Mouse (Mus musculus): ENCODE results near the gene Tcf7l1. TPM values are rescaled to one million over a fixed set of nuclear protein-coding genes. Genes with fewer than 3 reads are reported as not detected.

Gene Tcf7l1
- polyA plus RNA-seq, 1 experiment from 2014 or later, result 6.8 TPM

DNA sequence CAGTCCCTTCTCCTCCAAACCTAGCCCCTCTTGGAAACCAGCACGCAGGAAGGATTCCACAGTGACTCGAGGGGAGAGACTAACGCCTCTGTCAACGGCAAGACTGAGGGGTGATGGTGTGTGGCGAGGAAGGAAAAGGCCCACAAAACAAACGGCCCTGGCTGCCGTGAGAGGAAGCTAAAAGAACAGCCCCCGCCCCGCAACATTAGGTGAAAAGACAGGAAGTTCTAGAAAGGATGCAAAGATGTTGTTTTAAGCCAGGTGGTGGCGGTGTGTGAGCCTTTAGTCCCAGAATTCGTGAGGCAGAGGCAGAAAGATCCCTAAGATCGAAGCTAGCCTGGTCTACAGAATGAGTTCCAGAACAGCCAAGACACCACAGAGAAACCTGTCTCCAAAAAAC lies 43.3 kb downstream of the Tcf7l1 start:
- ATAC-seq (no peak), DNase-seq (ENCODE audit: low spot score) (no peak)
- Histone ChIP-seq H3K9ac (ENCODE audit: low read length) (no peak overlapping the region), H3K36me3 (ENCODE audit: control insufficient read depth, insufficient read depth, low read length) (no peaks in the 10 kb centered on the region), H3K4me3 (ENCODE audit: low read depth, low read length) (no peak overlapping the region), H3K4me1 (ENCODE audit: control insufficient read depth, insufficient read depth, low read length) (peaks cover 16% of the 10 kb centered on the region), H3K9me3 (replicated peaks; ENCODE audit: control insufficient read depth, low read length) (no peaks in the 10 kb centered on the region), H3K27ac (ENCODE audit: low read depth, low read length) (no peak overlapping the region), H3K27me3 (replicated peaks; ENCODE audit: control insufficient read depth, insufficient read depth, low read length) (no peaks in the 10 kb centered on the region), H3K4me2 (ENCODE audit: low read length) (no peak overlapping the region)
- WGBS, result 72% methylated on average over 12 of the region's 12 CpGs

DNA sequence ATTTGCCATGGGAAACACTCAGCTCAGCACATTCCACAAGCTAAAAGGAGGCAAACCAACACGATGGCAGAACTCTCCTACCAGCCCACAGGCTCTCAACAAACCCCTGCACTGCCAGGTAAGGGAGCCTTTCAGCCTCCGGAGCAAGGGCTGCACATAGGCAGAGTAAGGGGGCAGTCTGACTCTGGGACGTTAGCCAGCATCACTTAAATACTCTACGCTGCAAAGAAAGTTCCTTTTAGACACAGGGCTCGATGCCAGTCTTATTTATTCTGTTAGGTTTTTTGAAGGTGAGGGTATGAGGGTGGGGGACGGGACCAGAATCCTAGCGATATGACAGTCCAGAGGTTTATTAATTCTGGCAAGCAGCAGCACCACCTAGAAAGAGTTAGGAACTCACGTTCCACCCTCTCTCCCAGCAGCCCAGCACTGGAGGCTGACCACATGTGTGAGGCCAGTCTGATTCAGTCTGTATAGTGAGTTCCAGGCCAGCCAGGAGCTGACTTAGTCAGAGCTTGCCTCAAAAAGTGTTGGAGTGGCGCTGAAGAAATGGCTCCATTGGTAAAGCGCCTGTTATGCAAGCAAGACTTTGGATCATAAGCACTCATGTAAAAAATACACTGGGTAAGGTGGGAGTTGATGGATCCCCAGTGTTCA lies 44.8 kb downstream of the Tcf7l1 start:
- Histone ChIP-seq H3K4me1 (ENCODE audit: control insufficient read depth, insufficient read depth, low read length) (peaks cover 20% of the 10 kb centered on the region), H3K4me3 (ENCODE audit: low read depth, low read length) (no peak overlapping the region), H3K9ac (ENCODE audit: low read length) (no peak overlapping the region), H3K4me2 (ENCODE audit: low read length) (no peak overlapping the region), H3K9me3 (replicated peaks; ENCODE audit: control insufficient read depth, low read length) (no peaks in the 10 kb centered on the region), H3K27ac (ENCODE audit: low read depth, low read length) (no peak overlapping the region), H3K36me3 (ENCODE audit: control insufficient read depth, insufficient read depth, low read length) (no peaks in the 10 kb centered on the region), H3K27me3 (replicated peaks; ENCODE audit: control insufficient read depth, insufficient read depth, low read length) (no peaks in the 10 kb centered on the region)
- 40% methylated on average over 10 of the region's 10 CpGs for WGBS
- ATAC-seq (no peak), DNase-seq (ENCODE audit: low spot score) (peak; percentile 48)

DNA sequence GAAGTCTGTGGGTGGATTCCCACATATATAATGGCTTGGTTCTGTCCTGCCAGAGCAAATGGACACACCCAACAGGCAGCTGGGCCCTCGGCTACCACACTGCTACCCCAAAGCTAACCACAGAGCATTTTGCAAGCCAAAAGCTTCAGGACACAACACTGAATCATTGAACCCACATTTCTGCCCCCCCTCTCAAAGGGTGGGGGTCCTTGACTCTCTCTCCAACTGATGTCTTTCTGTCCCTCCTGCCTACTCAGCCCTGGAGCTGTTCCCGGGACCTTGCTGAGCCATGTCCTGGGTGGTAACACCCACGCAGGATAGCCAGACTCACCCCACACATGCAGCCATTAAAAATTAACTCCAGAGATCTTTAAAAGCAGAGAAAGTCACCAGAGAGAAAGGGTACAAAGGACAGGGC lies 45.4 kb downstream of the Tcf7l1 start:
- WGBS, result 83% methylated on average over 3 of the region's 3 CpGs
- ATAC-seq (no peak), DNase-seq (ENCODE audit: low spot score) (no peak)
- no peaks in the 10 kb centered on the region for H3K27me3 ChIP-seq (replicated peaks; ENCODE audit: control insufficient read depth, insufficient read depth, low read length)
- no peak overlapping the region for H3K4me2 ChIP-seq (ENCODE audit: low read length)
- peaks cover 14% of the 10 kb centered on the region for H3K4me1 ChIP-seq (ENCODE audit: control insufficient read depth, insufficient read depth, low read length)
- no peak overlapping the region for H3K9ac ChIP-seq (ENCODE audit: low read length)
- no peaks in the 10 kb centered on the region for H3K36me3 ChIP-seq (ENCODE audit: control insufficient read depth, insufficient read depth, low read length)
- no peaks in the 10 kb centered on the region for H3K9me3 ChIP-seq (replicated peaks; ENCODE audit: control insufficient read depth, low read length)
- no peak overlapping the region for H3K27ac ChIP-seq (ENCODE audit: low read depth, low read length)
- no peak overlapping the region for H3K4me3 ChIP-seq (ENCODE audit: low read depth, low read length)

DNA sequence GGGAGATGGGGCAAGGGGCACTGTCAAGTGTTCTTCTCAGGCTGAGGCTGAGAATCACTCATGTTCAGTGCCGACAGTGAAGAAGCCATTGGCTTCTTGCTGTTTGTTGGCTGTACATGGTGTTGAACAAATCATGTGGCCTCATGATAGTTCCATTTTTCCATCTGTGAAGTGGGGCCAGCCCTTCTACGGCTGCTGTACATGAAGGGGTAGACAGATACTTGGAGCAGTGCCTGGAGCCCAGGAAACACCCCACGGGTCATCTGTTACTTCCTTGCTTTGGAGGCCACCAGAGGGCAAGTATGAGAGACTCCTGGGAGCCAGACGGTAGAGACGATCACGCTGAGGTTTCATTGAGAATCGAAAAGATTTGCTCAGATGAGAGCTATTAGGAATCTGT lies 46.7 kb downstream of the Tcf7l1 start:
- Histone ChIP-seq H3K36me3 (ENCODE audit: control insufficient read depth, insufficient read depth, low read length) (no peaks in the 10 kb centered on the region), H3K4me1 (ENCODE audit: control insufficient read depth, insufficient read depth, low read length) (peaks cover 9% of the 10 kb centered on the region; the same call in 1 of the 2 replicates), H3K27me3 (replicated peaks; ENCODE audit: control insufficient read depth, insufficient read depth, low read length) (no peaks in the 10 kb centered on the region), H3K4me3 (ENCODE audit: low read depth, low read length) (no peak overlapping the region), H3K27ac (ENCODE audit: low read depth, low read length) (no peak overlapping the region), H3K9me3 (replicated peaks; ENCODE audit: control insufficient read depth, low read length) (no peaks in the 10 kb centered on the region), H3K9ac (ENCODE audit: low read length) (no peak overlapping the region), H3K4me2 (ENCODE audit: low read length) (no peak overlapping the region)
- ATAC-seq, result no peak
- WGBS, result 82% methylated on average over 7 of the region's 7 CpGs
- no peak for DNase-seq (ENCODE audit: low spot score)

- no peak overlapping the region for H3K4me3 ChIP-seq (ENCODE audit: low read depth, low read length)
- peak; percentile 62 for DNase-seq (ENCODE audit: low spot score)
- peak; percentile 58 for ATAC-seq
- no peaks in the 10 kb centered on the region for H3K36me3 ChIP-seq (ENCODE audit: control insufficient read depth, insufficient read depth, low read length)
- no peak overlapping the region for H3K9ac ChIP-seq (ENCODE audit: low read length)
- no peaks in the 10 kb centered on the region for H3K27me3 ChIP-seq (replicated peaks; ENCODE audit: control insufficient read depth, insufficient read depth, low read length)
- peak overlapping the region; percentile 41; the same call in 1 of the 2 replicates for H3K27ac ChIP-seq (ENCODE audit: low read depth, low read length)
- H3K4me1 ChIP-seq (ENCODE audit: control insufficient read depth, insufficient read depth, low read length), result peaks cover 9% of the 10 kb centered on the region; the same call in 1 of the 2 replicates
- 47% methylated on average over 20 of the region's 20 CpGs for WGBS
- peak overlapping the region; percentile 8; the same call in 1 of the 2 replicates for H3K4me2 ChIP-seq (ENCODE audit: low read length)
- no peaks in the 10 kb centered on the region for H3K9me3 ChIP-seq (replicated peaks; ENCODE audit: control insufficient read depth, low read length)
Observed at GRCm38 (mm10) chr6:72740596-72741421, 48.2 kb downstream of the Tcf7l1 start.

DNA sequence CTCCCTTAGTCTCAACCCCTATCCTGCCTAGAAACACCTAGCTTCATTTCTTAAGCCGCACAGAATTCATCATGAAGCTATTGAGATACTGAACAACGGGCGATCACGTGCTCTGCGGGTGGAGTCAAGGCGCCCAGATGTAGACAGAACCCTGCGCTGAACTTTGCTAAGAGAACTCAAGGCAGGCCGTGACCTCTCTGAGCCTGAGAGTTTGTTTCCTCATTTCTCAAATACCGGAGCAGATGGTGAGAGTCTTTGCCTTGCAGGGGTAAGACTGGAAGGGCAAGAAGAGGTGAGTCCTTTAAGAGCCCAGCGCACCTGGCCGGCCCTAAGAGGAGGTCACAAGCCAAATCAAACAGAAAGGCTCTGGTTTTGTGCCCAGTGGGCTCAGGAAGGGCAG lies 52.2 kb downstream of the Tcf7l1 start:
- Histone ChIP-seq H3K4me1 (ENCODE audit: control insufficient read depth, insufficient read depth, low read length) (peaks cover 10% of the 10 kb centered on the region; the same call in 1 of the 2 replicates), H3K4me2 (ENCODE audit: low read length) (no peak overlapping the region), H3K27me3 (replicated peaks; ENCODE audit: control insufficient read depth, insufficient read depth, low read length) (no peaks in the 10 kb centered on the region), H3K9ac (ENCODE audit: low read length) (no peak overlapping the region), H3K36me3 (ENCODE audit: control insufficient read depth, insufficient read depth, low read length) (no peaks in the 10 kb centered on the region), H3K27ac (ENCODE audit: low read depth, low read length) (no peak overlapping the region), H3K9me3 (replicated peaks; ENCODE audit: control insufficient read depth, low read length) (no peaks in the 10 kb centered on the region), H3K4me3 (ENCODE audit: low read depth, low read length) (no peak overlapping the region)
- WGBS, result 96% methylated on average over 11 of the region's 11 CpGs
- DNase-seq (ENCODE audit: low spot score) (no peak), ATAC-seq (no peak)

- Histone ChIP-seq H3K4me3 (ENCODE audit: low read depth, low read length) (no peak overlapping the region), H3K9me3 (replicated peaks; ENCODE audit: control insufficient read depth, low read length) (no peaks in the 10 kb centered on the region), H3K4me1 (ENCODE audit: control insufficient read depth, insufficient read depth, low read length) (peaks cover 16% of the 10 kb centered on the region), H3K27ac (ENCODE audit: low read depth, low read length) (no peak overlapping the region), H3K4me2 (ENCODE audit: low read length) (no peak overlapping the region), H3K9ac (ENCODE audit: low read length) (no peak overlapping the region), H3K36me3 (ENCODE audit: control insufficient read depth, insufficient read depth, low read length) (no peaks in the 10 kb centered on the region), H3K27me3 (replicated peaks; ENCODE audit: control insufficient read depth, insufficient read depth, low read length) (no peaks in the 10 kb centered on the region)
- DNase-seq (ENCODE audit: low spot score) (no peak), ATAC-seq (no peak)
- 66% methylated on average over 12 of the region's 12 CpGs for WGBS
Observed at GRCm38 (mm10) chr6:72735206-72735605, 53.8 kb downstream of the Tcf7l1 start.

- no peaks in the 10 kb centered on the region for H3K36me3 ChIP-seq (ENCODE audit: control insufficient read depth, insufficient read depth, low read length)
- DNase-seq (ENCODE audit: low spot score) (no peak), ATAC-seq (no peak)
- H3K4me2 ChIP-seq (ENCODE audit: low read length), result no peak overlapping the region
- no peak overlapping the region for H3K27ac ChIP-seq (ENCODE audit: low read depth, low read length)
- no peaks in the 10 kb centered on the region for H3K9me3 ChIP-seq (replicated peaks; ENCODE audit: control insufficient read depth, low read length)
- 96% methylated on average over 3 of the region's 3 CpGs for WGBS
- peaks cover 26% of the 10 kb centered on the region for H3K4me1 ChIP-seq (ENCODE audit: control insufficient read depth, insufficient read depth, low read length)
- no peak overlapping the region for H3K9ac ChIP-seq (ENCODE audit: low read length)
- H3K4me3 ChIP-seq (ENCODE audit: low read depth, low read length), result no peak overlapping the region
- H3K27me3 ChIP-seq (replicated peaks; ENCODE audit: control insufficient read depth, insufficient read depth, low read length), result no peaks in the 10 kb centered on the region
Observed at GRCm38 (mm10) chr6:72733375-72733774, 55.7 kb downstream of the Tcf7l1 start.

- 66% methylated on average over 4 of the region's 4 CpGs for WGBS
- Histone ChIP-seq H3K27me3 (replicated peaks; ENCODE audit: control insufficient read depth, insufficient read depth, low read length) (no peaks in the 10 kb centered on the region), H3K4me2 (ENCODE audit: low read length) (no peak overlapping the region), H3K36me3 (ENCODE audit: control insufficient read depth, insufficient read depth, low read length) (no peaks in the 10 kb centered on the region), H3K9me3 (replicated peaks; ENCODE audit: control insufficient read depth, low read length) (no peaks in the 10 kb centered on the region), H3K27ac (ENCODE audit: low read depth, low read length) (no peak overlapping the region), H3K9ac (ENCODE audit: low read length) (no peak overlapping the region), H3K4me3 (ENCODE audit: low read depth, low read length) (no peak overlapping the region), H3K4me1 (ENCODE audit: control insufficient read depth, insufficient read depth, low read length) (peaks cover 35% of the 10 kb centered on the region)
- DNase-seq (ENCODE audit: low spot score) (no peak), ATAC-seq (no peak)
Observed at GRCm38 (mm10) chr6:72732109-72732508, 56.9 kb downstream of the Tcf7l1 start.

Data from forebrain, embryonic 14.5 days (tissue).